Mouse (Mus musculus) midbrain, embryonic 14.5 days (tissue): ENCODE results near the gene Slc27a2. TPM values are rescaled to one million over a fixed set of nuclear protein-coding genes. Genes with fewer than 3 reads are reported as not detected.

Experiments used
- ATAC-seq: fragments of 200-750 bp; cut with Nextera tagmentation; 2 replicates; pipeline ENCODE4 v1.8.0; 2017; ENCODE audit warnings: moderate number of reproducible peaks, moderate library complexity; ENCODE audit not compliant: low FRiP score, low TSS enrichment
- DNase-seq: peaks from one replicate; pipeline ENCODE4 v3.0.0-alpha.2; 2015
- H3K27ac ChIP-seq: fragments of 300-500 bp; sonication (generic); replicated peaks from 2 replicates; pipeline ENCODE4 v1.5.1; 2014; ENCODE audit warnings: mild to moderate bottlenecking, low read depth, low read length, moderate library complexity
- H3K27me3 ChIP-seq: fragments of 300-500 bp; sonication (generic); 2 replicates; pipeline ENCODE4 v1.6.1; 2014; ENCODE audit warnings: low read length, control low read depth, mixed read lengths; ENCODE audit not compliant: control insufficient read depth, insufficient read depth
- H3K36me3 ChIP-seq: fragments of 300-500 bp; sonication (generic); 2 replicates; pipeline ENCODE4 v1.6.1; 2014; ENCODE audit warnings: low read length, control low read depth; ENCODE audit not compliant: control insufficient read depth, insufficient read depth
- H3K4me1 ChIP-seq: fragments of 300-500 bp; sonication (generic); 2 replicates; pipeline ENCODE4 v1.6.1; 2014; ENCODE audit warnings: mild to moderate bottlenecking, antibody characterized with exemption, low read length, control low read depth; ENCODE audit not compliant: control insufficient read depth, insufficient read depth
- H3K4me2 ChIP-seq: fragments of 300-500 bp; sonication (generic); 2 replicates; pipeline ENCODE4 v1.6.1; 2014; ENCODE audit warnings: mild to moderate bottlenecking, low read length, moderate library complexity
- H3K4me3 ChIP-seq: fragments of 300-500 bp; sonication (generic); replicated peaks from 2 replicates; pipeline ENCODE4 v1.5.1; 2014; ENCODE audit warnings: low read depth, low read length
- H3K9ac ChIP-seq: fragments of 300-500 bp; sonication (generic); replicated peaks from 2 replicates; pipeline ENCODE4 v1.6.1; 2014; ENCODE audit warnings: mild to moderate bottlenecking, low read length, moderate library complexity
- H3K9me3 ChIP-seq: fragments of 300-500 bp; sonication (generic); 2 replicates; pipeline ENCODE4 v1.6.1; 2016; ENCODE audit warnings: low read length, control low read depth, mixed read lengths; ENCODE audit not compliant: control insufficient read depth
- WGBS: fragments of 180-500 bp; shearing (Covaris S2); extraction: QIAGEN DNeasy Blood & Tissue Kit; methylation state at CpG from one replicate; pipeline ENCODE4 v1.1.7; 2014; 5-methylcytosine and 5-hydroxymethylcytosine counted together
- polyA plus RNA-seq: library from polyadenylated mRNA; unstranded; fragments of >200 nt; fragmentation: Nextera tagmentation; extraction: Ambion mirVana; gene quantifications from 2 replicates; pipeline ENCODE4 v1.2.1, GENCODE M21; 2014

Slc27a2 gene
- polyA plus RNA-seq, 1 experiment from 2014 or later = 10.5 TPM

DNA sequence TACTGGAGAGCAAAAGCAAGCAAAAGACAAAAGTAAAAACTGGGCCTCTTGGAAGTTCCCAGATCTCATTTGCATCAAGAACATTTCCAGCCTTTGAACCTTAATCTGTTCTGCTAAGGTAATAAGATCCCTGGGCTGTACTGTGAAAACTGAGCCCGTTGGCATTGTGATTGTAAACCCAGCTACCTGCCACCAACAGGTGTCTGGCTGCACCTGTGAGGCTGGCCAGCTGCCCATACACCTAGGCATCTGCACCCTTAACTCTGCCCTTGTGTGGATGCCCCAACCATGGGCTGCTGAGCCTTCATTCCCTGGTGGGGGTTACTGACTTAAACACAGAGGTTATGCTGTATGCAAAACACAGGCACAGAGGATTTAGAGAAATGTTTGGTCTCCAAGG, 20.0 kb downstream of the Slc27a2 start:
- H3K36me3 ChIP-seq = 0 out of 2 replicates have a peak, but pooled peaks cover 3% of the 10 kb centered on the region

DNA sequence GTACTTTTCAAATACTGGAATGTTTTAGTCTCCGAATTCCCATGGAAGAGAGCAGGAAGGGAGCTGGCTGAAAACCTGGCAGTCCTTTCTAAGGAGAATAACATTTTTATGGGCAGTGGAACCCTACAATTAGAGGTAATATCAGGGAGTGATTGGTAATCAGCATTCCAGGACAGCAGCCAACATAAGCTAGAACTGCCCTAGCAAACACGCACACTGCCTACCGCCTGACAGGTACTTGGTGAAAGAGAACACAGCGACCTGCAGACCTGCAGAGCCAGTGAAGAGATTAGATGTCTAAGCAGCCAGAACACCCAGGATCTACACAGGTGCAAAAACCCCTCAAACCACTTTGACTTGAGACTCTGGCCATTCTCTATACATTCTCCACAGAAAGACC, 20.5 kb downstream of the Slc27a2 start:
- WGBS = 94% methylated on average over 4 of the region's 4 CpGs
- no peak overlapping the region for H3K27ac ChIP-seq
- H3K4me3 ChIP-seq = no peak overlapping the region
- no peak overlapping the region for H3K4me2 ChIP-seq
- H3K9ac ChIP-seq = no peak overlapping the region
- H3K27me3 ChIP-seq = no peaks in the 10 kb centered on the region
- DNase-seq = no peak
- 0 out of 2 replicates have a peak, but pooled peaks cover 3% of the 10 kb centered on the region for H3K36me3 ChIP-seq
- ATAC-seq = no peak
- H3K4me1 ChIP-seq = no peaks in the 10 kb centered on the region
- peaks cover 6% of the 10 kb centered on the region; the same call in 1 of the 2 replicates for H3K9me3 ChIP-seq

More for the DNA sequence above, 20.0 kb downstream of the Slc27a2 start:
- H3K9me3 ChIP-seq = peaks cover 6% of the 10 kb centered on the region; the same call in 1 of the 2 replicates
- no peak overlapping the region for H3K4me3 ChIP-seq
- no peak overlapping the region for H3K4me2 ChIP-seq
- H3K4me1 ChIP-seq = no peaks in the 10 kb centered on the region
- 83% methylated on average over 1 of the region's 1 CpGs for WGBS
- no peak overlapping the region for H3K9ac ChIP-seq
- DNase-seq (no peak), ATAC-seq (no peak)
- no peak overlapping the region for H3K27ac ChIP-seq
- no peaks in the 10 kb centered on the region for H3K27me3 ChIP-seq

DNA sequence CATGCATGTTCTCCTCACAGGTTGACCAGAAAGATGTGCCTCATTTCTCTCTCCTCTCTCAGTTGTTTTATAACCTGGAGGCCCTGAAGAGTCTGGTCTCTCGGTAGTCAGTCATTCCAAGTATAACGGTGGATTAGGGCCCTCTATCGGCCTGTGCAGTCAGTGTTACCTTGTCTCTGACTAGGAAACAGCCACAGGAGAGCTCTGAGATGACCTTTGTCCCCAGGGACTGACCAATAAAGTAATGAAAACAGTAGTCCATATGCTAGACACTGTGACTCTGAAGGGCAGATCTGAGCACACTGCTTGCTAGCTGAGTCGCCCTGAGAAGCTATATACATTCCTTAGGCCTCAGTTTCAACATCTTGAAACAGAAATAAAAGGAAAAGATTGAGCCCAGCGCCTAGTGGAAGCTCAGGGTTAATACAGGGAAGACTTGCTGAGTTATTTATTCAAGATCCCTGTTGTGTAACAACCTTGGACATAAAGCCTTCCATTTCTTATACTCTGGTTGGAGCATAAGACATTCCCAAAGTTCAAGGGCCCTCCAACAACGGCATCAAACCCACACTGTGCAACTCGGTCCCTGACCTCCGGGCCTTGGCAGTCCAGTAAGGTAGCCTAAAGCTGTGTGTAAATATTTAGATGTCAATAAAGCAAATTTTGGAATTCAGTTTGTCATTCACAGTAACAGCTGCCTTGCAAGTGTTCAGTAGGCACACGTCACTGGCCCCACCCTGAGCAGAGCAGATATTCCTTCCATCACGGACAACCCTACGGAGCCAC, 23.4 kb downstream of the Slc27a2 start:
- H3K4me2 ChIP-seq = no peak overlapping the region
- H3K27me3 ChIP-seq = no peaks in the 10 kb centered on the region
- no peak overlapping the region for H3K9ac ChIP-seq
- ATAC-seq (no peak), DNase-seq (no peak)
- peaks cover 3% of the 10 kb centered on the region; the same call in 1 of the 2 replicates for H3K9me3 ChIP-seq
- H3K27ac ChIP-seq = no peak overlapping the region
- 89% methylated on average over 11 of the region's 11 CpGs for WGBS
- H3K36me3 ChIP-seq = 0 out of 2 replicates have a peak, but pooled peaks cover 3% of the 10 kb centered on the region
- no peaks in the 10 kb centered on the region for H3K4me1 ChIP-seq
- no peak overlapping the region for H3K4me3 ChIP-seq

DNA sequence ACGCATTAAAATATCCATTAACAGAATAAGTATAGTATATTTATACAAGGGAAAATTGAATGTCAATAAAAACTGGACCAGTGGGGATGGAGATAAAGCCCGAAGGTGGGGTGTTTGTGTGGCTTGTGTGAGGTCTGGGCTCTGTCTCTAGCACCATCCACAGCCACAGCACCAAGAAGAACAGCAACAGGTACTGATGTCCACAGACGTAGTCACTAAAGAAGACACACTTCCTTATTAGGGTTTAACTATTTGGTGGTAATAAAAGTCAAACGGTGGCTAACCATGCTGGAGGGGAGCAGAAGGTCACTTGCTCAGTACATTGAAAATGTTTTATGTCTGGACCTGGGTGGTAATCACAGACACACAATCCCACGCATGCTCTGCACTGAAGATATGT, 25.2 kb downstream of the Slc27a2 start:
- WGBS = 93% methylated on average over 5 of the region's 5 CpGs
- no peak for ATAC-seq

DNA sequence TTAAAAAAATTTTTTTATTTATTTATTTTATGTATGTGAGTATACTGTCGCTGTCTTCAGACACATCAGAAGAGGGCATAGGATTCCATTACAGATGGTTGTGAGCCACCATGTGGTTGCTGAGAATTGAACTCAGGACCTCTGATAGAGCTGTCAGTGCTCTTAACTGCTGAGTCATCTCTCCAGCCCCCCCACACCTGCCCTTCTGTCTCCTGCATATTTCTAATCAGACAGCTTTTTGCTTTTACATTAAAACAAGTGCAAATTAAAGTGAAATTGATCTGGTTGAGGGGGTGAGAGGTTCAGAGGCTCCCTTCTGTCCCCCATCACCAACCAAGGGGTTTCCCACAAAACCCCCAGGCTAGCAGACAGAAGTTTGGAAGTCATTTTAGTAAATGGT, 27.1 kb downstream of the Slc27a2 start:
- H3K36me3 ChIP-seq = 0 out of 2 replicates have a peak, but pooled peaks cover 3% of the 10 kb centered on the region
- ATAC-seq (no peak), DNase-seq (no peak)
- H3K4me2 ChIP-seq = no peak overlapping the region
- no peaks in the 10 kb centered on the region for H3K4me1 ChIP-seq
- H3K27ac ChIP-seq = no peak overlapping the region
- no peak overlapping the region for H3K9ac ChIP-seq
- WGBS = 97% methylated on average over 1 of the region's 1 CpGs
- no peak overlapping the region for H3K4me3 ChIP-seq
- H3K9me3 ChIP-seq = no peaks in the 10 kb centered on the region
- no peaks in the 10 kb centered on the region for H3K27me3 ChIP-seq

More for the DNA sequence above, 25.2 kb downstream of the Slc27a2 start:
- Histone ChIP-seq H3K36me3 (0 out of 2 replicates have a peak, but pooled peaks cover 3% of the 10 kb centered on the region), H3K9me3 (no peaks in the 10 kb centered on the region), H3K27me3 (no peaks in the 10 kb centered on the region), H3K9ac (no peak overlapping the region), H3K4me3 (no peak overlapping the region), H3K4me1 (no peaks in the 10 kb centered on the region), H3K27ac (no peak overlapping the region), H3K4me2 (no peak overlapping the region)
- no peak for DNase-seq

DNA sequence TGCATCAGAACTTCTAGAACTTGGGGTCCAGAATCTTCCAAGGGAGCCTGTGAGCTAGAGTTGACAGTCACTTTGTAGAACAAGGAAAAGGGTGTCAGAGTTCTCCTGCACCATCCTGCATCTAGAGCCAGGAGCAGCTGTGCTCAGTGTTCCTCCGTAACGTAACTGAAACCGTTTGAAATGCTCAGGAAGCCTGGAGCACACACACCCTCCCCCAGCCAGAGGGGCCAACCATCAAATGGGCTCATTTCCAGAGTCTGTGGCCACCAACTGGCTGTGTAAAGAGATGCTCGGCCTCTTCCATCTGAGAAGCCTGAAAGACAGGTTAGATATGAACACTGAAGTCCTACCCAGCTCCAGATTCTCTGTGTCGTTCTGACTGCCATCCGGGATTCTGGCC, 31.8 kb downstream of the Slc27a2 start:
- no peak overlapping the region for H3K27ac ChIP-seq
- no peaks in the 10 kb centered on the region for H3K4me1 ChIP-seq
- no peaks in the 10 kb centered on the region for H3K27me3 ChIP-seq
- H3K9ac ChIP-seq = no peak overlapping the region
- H3K36me3 ChIP-seq = no peaks in the 10 kb centered on the region
- no peak overlapping the region for H3K4me2 ChIP-seq
- no peaks in the 10 kb centered on the region for H3K9me3 ChIP-seq
- ATAC-seq = no peak
- H3K4me3 ChIP-seq = no peak overlapping the region
- WGBS = 82% methylated on average over 6 of the region's 6 CpGs
- DNase-seq = no peak

DNA sequence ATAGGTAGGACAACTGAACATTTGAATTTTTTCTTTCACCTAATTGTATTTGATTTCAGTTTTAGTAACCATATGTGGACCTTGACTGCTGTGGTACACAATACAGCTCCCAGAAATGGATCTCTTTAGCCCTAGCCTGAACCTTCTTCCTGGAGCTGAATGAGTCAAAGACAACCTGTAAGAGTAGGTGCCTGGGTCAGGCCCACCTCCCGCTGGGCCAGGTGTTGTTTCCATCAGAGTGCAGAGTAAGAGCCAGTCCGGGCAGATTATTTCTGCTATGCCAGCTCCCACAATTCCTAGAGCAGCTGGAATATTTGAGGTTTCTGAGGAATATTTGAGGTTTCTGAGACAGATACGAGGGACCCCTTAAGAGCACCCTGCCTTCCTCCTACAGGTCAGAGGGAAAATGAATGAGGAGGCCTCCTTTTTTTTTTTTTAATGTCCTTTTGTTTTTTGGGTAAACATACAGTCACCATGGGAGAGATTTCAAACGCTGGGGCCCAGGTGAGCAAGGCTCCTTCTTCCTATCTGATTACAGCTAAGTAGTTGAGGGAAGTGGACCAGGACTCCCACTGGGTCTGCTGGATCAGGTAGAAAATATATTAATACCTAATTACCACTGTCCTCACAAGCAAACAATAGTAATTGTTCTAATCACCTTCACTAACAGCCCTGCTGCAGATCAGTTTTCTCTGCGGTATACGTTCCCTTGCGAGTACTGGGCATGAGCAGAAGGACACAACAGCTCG, 32.6 kb downstream of the Slc27a2 start:
- H3K9ac ChIP-seq = no peak overlapping the region
- no peak overlapping the region for H3K4me3 ChIP-seq
- H3K9me3 ChIP-seq = no peaks in the 10 kb centered on the region
- no peaks in the 10 kb centered on the region for H3K36me3 ChIP-seq
- no peaks in the 10 kb centered on the region for H3K27me3 ChIP-seq
- DNase-seq (no peak), ATAC-seq (no peak)
- WGBS = 88% methylated on average over 8 of the region's 8 CpGs
- no peak overlapping the region for H3K4me2 ChIP-seq
- no peak overlapping the region for H3K27ac ChIP-seq
- no peaks in the 10 kb centered on the region for H3K4me1 ChIP-seq

DNA sequence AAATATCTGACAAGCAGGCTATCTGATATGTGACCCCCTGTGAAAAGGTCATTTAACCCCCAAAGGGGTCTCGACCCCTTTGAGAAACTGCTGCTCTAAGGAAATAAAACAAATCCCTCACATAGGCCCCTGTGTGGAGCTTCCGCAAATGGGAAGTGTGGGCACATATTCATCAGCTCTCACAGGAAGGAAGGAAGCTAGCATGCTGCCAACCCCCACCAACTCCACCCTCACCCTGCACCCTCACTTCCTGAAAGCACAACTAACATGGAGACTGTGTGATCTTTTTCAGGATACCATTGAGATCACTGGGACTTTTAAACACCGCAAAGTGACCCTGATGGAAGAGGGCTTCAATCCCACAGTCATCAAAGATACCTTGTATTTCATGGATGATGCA, 35.3 kb downstream of the Slc27a2 start:
- H3K9ac ChIP-seq = no peak overlapping the region
- no peaks in the 10 kb centered on the region for H3K9me3 ChIP-seq
- DNase-seq (no peak), ATAC-seq (no peak)
- WGBS = 94% methylated on average over 3 of the region's 3 CpGs
- no peaks in the 10 kb centered on the region for H3K4me1 ChIP-seq
- H3K36me3 ChIP-seq = no peaks in the 10 kb centered on the region
- no peak overlapping the region for H3K27ac ChIP-seq
- no peak overlapping the region for H3K4me2 ChIP-seq
- H3K4me3 ChIP-seq = no peak overlapping the region
- no peaks in the 10 kb centered on the region for H3K27me3 ChIP-seq
